Mouse (Mus musculus) ES-Bruce4 (cell line): Measurements from ENCODE around the gene Adh5. TPM values are rescaled to one million over a fixed set of nuclear protein-coding genes. Genes with fewer than 3 reads are reported as not detected.

ENCODE experiments used
- H3K27ac ChIP-seq: 2 replicates; pipeline ENCODE4 v1.5.1; 2012; ENCODE audit warnings: low read length, inconsistent platforms; ENCODE audit not compliant: insufficient read depth
- H3K27me3 ChIP-seq: 2 replicates; pipeline ENCODE4 v1.6.1; 2012; ENCODE audit warnings: mild to moderate bottlenecking, low read length, inconsistent platforms; ENCODE audit not compliant: control insufficient read depth, poor library complexity, insufficient read depth, severe bottlenecking
- H3K36me3 ChIP-seq: 2 replicates; pipeline ENCODE4 v1.6.1; 2012; ENCODE audit warnings: inconsistent platforms, mild to moderate bottlenecking, low read length, moderate library complexity; ENCODE audit not compliant: control insufficient read depth, poor library complexity, insufficient read depth, severe bottlenecking
- H3K4me1 ChIP-seq: one replicate; pipeline ENCODE4 v1.8.1; 2011; ENCODE audit warnings: low read length; ENCODE audit not compliant: control insufficient read depth, insufficient read depth
- H3K4me3 ChIP-seq: 2 replicates; pipeline ENCODE4 v1.5.1; 2011; ENCODE audit warnings: low read depth, mild to moderate bottlenecking, low read length
- H3K9ac ChIP-seq: 2 replicates; pipeline ENCODE4 v1.6.1; 2012; ENCODE audit warnings: low read depth, mild to moderate bottlenecking, inconsistent platforms; ENCODE audit not compliant: poor library complexity, severe bottlenecking
- H3K9me3 ChIP-seq: replicated peaks from 2 replicates; pipeline ENCODE4 v1.6.1; 2012; ENCODE audit warnings: mild to moderate bottlenecking, low read length, inconsistent platforms; ENCODE audit not compliant: control insufficient read depth, poor library complexity, insufficient read depth, severe bottlenecking
- CTCF ChIP-seq: IDR thresholded peaks from one replicate; pipeline ENCODE4 v1.8.1; 2011; ENCODE audit warnings: low read depth, low read length
- EP300 ChIP-seq: IDR thresholded peaks from 2 replicates; pipeline ENCODE4 v1.6.1; 2011; ENCODE audit warnings: low read depth, low read length; ENCODE audit not compliant: insufficient read depth
- POLR2A ChIP-seq: IDR thresholded peaks from one replicate; pipeline ENCODE4 v1.8.1; 2011; ENCODE audit warnings: low read length; ENCODE audit not compliant: insufficient read depth
- polyA plus RNA-seq: library from polyadenylated mRNA; stranded (reverse); fragments of >200 nt; gene quantifications from 2 replicates; pipeline ENCODE4 v1.2.4, GENCODE M21; 2011; ENCODE audit warnings: low read depth; ENCODE audit not compliant: missing spikeins, insufficient read depth, insufficient read length

Adh5 gene
- polyA plus RNA-seq, 1 experiment: 242 TPM

- Histone ChIP-seq H3K4me3 (no peak overlapping the region), H3K36me3 (no peaks in the 10 kb centered on the region), H3K4me1 (no peaks in the 10 kb centered on the region), H3K27me3 (no peaks in the 10 kb centered on the region), H3K9ac (no peak overlapping the region), H3K27ac (no peak overlapping the region), H3K9me3 (peaks cover 9% of the 10 kb centered on the region)
- TF ChIP-seq POLR2A (no peak), EP300 (no peak), CTCF (no peak)
These were observed 12.4 kb upstream of the Adh5 start for GRCm38 (mm10) chr3:138430360-138430976.

GRCm38 (mm10) chr3:138431835-138432234 lies 11.1 kb upstream of the Adh5 start:
- H3K36me3 ChIP-seq: no peaks in the 10 kb centered on the region
- no peak overlapping the region for H3K27ac ChIP-seq
- TF ChIP-seq EP300 (no peak), POLR2A (no peak), CTCF (no peak)
- no peak overlapping the region for H3K9ac ChIP-seq
- no peak overlapping the region for H3K4me3 ChIP-seq
- H3K27me3 ChIP-seq: no peaks in the 10 kb centered on the region
- H3K9me3 ChIP-seq: peaks cover 17% of the 10 kb centered on the region
- no peaks in the 10 kb centered on the region for H3K4me1 ChIP-seq

- H3K27me3 ChIP-seq: no peaks in the 10 kb centered on the region
- no peak overlapping the region for H3K4me3 ChIP-seq
- no peak overlapping the region for H3K27ac ChIP-seq
- H3K4me1 ChIP-seq: no peaks in the 10 kb centered on the region
- no peak for TF ChIP-seq POLR2A
- no peak for TF ChIP-seq EP300
- no peak for TF ChIP-seq CTCF
- peaks cover 15% of the 10 kb centered on the region for H3K9me3 ChIP-seq
- no peak overlapping the region for H3K9ac ChIP-seq
- H3K36me3 ChIP-seq: no peaks in the 10 kb centered on the region
These were observed 4.2 kb upstream of the Adh5 start for GRCm38 (mm10) chr3:138438716-138439115.

- no peaks in the 10 kb centered on the region for H3K4me1 ChIP-seq
- no peaks in the 10 kb centered on the region for H3K27me3 ChIP-seq
- peak overlapping the region; percentile 84 for H3K4me3 ChIP-seq
- H3K9me3 ChIP-seq: peaks cover 3% of the 10 kb centered on the region
- H3K27ac ChIP-seq: peak overlapping the region; percentile 49; the same call in 1 of the 2 replicates
- H3K9ac ChIP-seq: peak overlapping the region; percentile 79
- TF ChIP-seq EP300: no peak
- TF ChIP-seq POLR2A: no peak
- TF ChIP-seq CTCF: no peak
- peaks cover 22% of the 10 kb centered on the region for H3K36me3 ChIP-seq
These were observed 690 bp upstream of the Adh5 start for GRCm38 (mm10) chr3:138442203-138442602.

- no peaks in the 10 kb centered on the region; the same call in 1 of the 2 replicates for H3K9me3 ChIP-seq
- TF ChIP-seq CTCF (no peak), EP300 (no peak), POLR2A (no peak)
- no peaks in the 10 kb centered on the region for H3K4me1 ChIP-seq
- no peaks in the 10 kb centered on the region for H3K27me3 ChIP-seq
- H3K4me3 ChIP-seq: peak overlapping the region; percentile 93
- peaks cover 34% of the 10 kb centered on the region for H3K36me3 ChIP-seq
- H3K9ac ChIP-seq: peak overlapping the region; percentile 79
- no peak overlapping the region for H3K27ac ChIP-seq
These were observed 525 bp downstream of the Adh5 start for GRCm38 (mm10) chr3:138443465-138443771.

GRCm38 (mm10) chr3:138448077-138448860 lies 5.4 kb downstream of the Adh5 start:
- Histone ChIP-seq H3K4me1 (no peaks in the 10 kb centered on the region), H3K9me3 (no peaks in the 10 kb centered on the region), H3K9ac (no peak overlapping the region), H3K27ac (no peak overlapping the region), H3K4me3 (no peak overlapping the region), H3K36me3 (peaks cover 73% of the 10 kb centered on the region), H3K27me3 (no peaks in the 10 kb centered on the region)
- TF ChIP-seq POLR2A: no peak
- TF ChIP-seq EP300: no peak
